Mouse (Mus musculus): ENCODE measurements around the gene Insm1. TPM values are rescaled to one million over a fixed set of nuclear protein-coding genes. Genes with fewer than 3 reads are reported as not detected.

The Insm1 gene
- total and polyA plus RNA-seq, 2 experiments from 2014 or later: 4.6 to 30.8 TPM

GRCm38 (mm10) chr2:146244049-146244448, 22.3 kb downstream of the Insm1 start:
- Histone ChIP-seq H3K9ac (no peak overlapping the region), H3K4me1 (ENCODE audit: insufficient read depth) (no peaks in the 10 kb centered on the region), H3K4me3 (ENCODE audit: low read depth, low read length) (no peak overlapping the region), H3K36me3 (ENCODE audit: insufficient read depth) (peaks cover 17% of the 10 kb centered on the region; the same call in 1 of the 2 replicates), H3K27me3 (ENCODE audit: insufficient read depth, low read length) (no peaks in the 10 kb centered on the region), H3K4me2 (ENCODE audit: low read depth) (no peak overlapping the region), H3K9me3 (ENCODE audit: low read length) (no peaks in the 10 kb centered on the region), H3K27ac (ENCODE audit: low read depth, low read length) (no peak overlapping the region)
- DNase-seq (no peak), ATAC-seq (no peak)
- 95% methylated on average over 2 of the region's 2 CpGs for WGBS
- no peak for TF ChIP-seq CTCF (IDR thresholded peaks at IDR 0.05; ENCODE audit: low read depth)

- Histone ChIP-seq H3K4me3 (ENCODE audit: low read depth, low read length) (no peak overlapping the region), H3K27me3 (ENCODE audit: insufficient read depth, low read length) (no peaks in the 10 kb centered on the region), H3K4me2 (ENCODE audit: low read depth) (no peak overlapping the region), H3K36me3 (ENCODE audit: insufficient read depth) (peaks cover 17% of the 10 kb centered on the region; the same call in 1 of the 2 replicates), H3K9me3 (ENCODE audit: low read length) (no peaks in the 10 kb centered on the region), H3K27ac (ENCODE audit: low read depth, low read length) (no peak overlapping the region), H3K4me1 (ENCODE audit: insufficient read depth) (no peaks in the 10 kb centered on the region), H3K9ac (no peak overlapping the region)
- DNase-seq (no peak), ATAC-seq (no peak)
- 74% methylated on average over 7 of the region's 7 CpGs for WGBS
- no peak for TF ChIP-seq CTCF (IDR thresholded peaks at IDR 0.05; ENCODE audit: low read depth)
Observed at GRCm38 (mm10) chr2:146245401-146245800, 23.7 kb downstream of the Insm1 start.

- DNase-seq: no peak
- H3K9ac ChIP-seq: no peak overlapping the region
- H3K27ac ChIP-seq (ENCODE audit: low read depth, low read length): no peak overlapping the region
- H3K36me3 ChIP-seq (ENCODE audit: insufficient read depth): peaks cover 17% of the 10 kb centered on the region; the same call in 1 of the 2 replicates
- ATAC-seq: no peak
- H3K4me3 ChIP-seq (ENCODE audit: low read depth, low read length): no peak overlapping the region
- no peaks in the 10 kb centered on the region for H3K9me3 ChIP-seq (ENCODE audit: low read length)
- no peaks in the 10 kb centered on the region for H3K27me3 ChIP-seq (ENCODE audit: insufficient read depth, low read length)
- H3K4me1 ChIP-seq (ENCODE audit: insufficient read depth): no peaks in the 10 kb centered on the region
- H3K4me2 ChIP-seq (ENCODE audit: low read depth): no peak overlapping the region
- TF ChIP-seq CTCF (IDR thresholded peaks at IDR 0.05; ENCODE audit: low read depth): no peak
- WGBS: 66% methylated on average over 4 of the region's 4 CpGs
Observed at GRCm38 (mm10) chr2:146246409-146247075, 24.8 kb downstream of the Insm1 start.

GRCm38 (mm10) chr2:146247576-146247975, 25.9 kb downstream of the Insm1 start:
- DNase-seq (no peak), ATAC-seq (no peak)
- H3K4me2 ChIP-seq (ENCODE audit: low read depth): no peak overlapping the region
- WGBS: 69% methylated on average over 6 of the region's 6 CpGs
- no peak overlapping the region for H3K9ac ChIP-seq
- no peaks in the 10 kb centered on the region for H3K27me3 ChIP-seq (ENCODE audit: insufficient read depth, low read length)
- H3K27ac ChIP-seq (ENCODE audit: low read depth, low read length): no peak overlapping the region
- H3K4me1 ChIP-seq (ENCODE audit: insufficient read depth): no peaks in the 10 kb centered on the region
- no peak for TF ChIP-seq CTCF (IDR thresholded peaks at IDR 0.05; ENCODE audit: low read depth)
- H3K9me3 ChIP-seq (ENCODE audit: low read length): no peaks in the 10 kb centered on the region
- peaks cover 17% of the 10 kb centered on the region; the same call in 1 of the 2 replicates for H3K36me3 ChIP-seq (ENCODE audit: insufficient read depth)
- no peak overlapping the region for H3K4me3 ChIP-seq (ENCODE audit: low read depth, low read length)

GRCm38 (mm10) chr2:146249033-146249432, 27.3 kb downstream of the Insm1 start:
- Histone ChIP-seq H3K4me1 (ENCODE audit: insufficient read depth) (no peaks in the 10 kb centered on the region), H3K4me2 (ENCODE audit: low read depth) (no peak overlapping the region), H3K9ac (no peak overlapping the region), H3K36me3 (ENCODE audit: insufficient read depth) (peaks cover 13% of the 10 kb centered on the region; the same call in 1 of the 2 replicates), H3K27me3 (ENCODE audit: insufficient read depth, low read length) (no peaks in the 10 kb centered on the region), H3K4me3 (ENCODE audit: low read depth, low read length) (no peak overlapping the region), H3K9me3 (ENCODE audit: low read length) (no peaks in the 10 kb centered on the region), H3K27ac (ENCODE audit: low read depth, low read length) (no peak overlapping the region)
- DNase-seq (no peak), ATAC-seq (no peak)
- TF ChIP-seq CTCF (IDR thresholded peaks at IDR 0.05; ENCODE audit: low read depth): no peak
- 68% methylated on average over 7 of the region's 7 CpGs for WGBS

GRCm38 (mm10) chr2:146250236-146250904, 28.6 kb downstream of the Insm1 start:
- Histone ChIP-seq H3K9me3 (ENCODE audit: low read length) (no peaks in the 10 kb centered on the region), H3K27me3 (ENCODE audit: insufficient read depth, low read length) (no peaks in the 10 kb centered on the region), H3K36me3 (ENCODE audit: insufficient read depth) (0 out of 2 replicates have a peak, but pooled peaks cover 6% of the 10 kb centered on the region), H3K4me2 (ENCODE audit: low read depth) (no peak overlapping the region), H3K27ac (ENCODE audit: low read depth, low read length) (no peak overlapping the region), H3K4me1 (ENCODE audit: insufficient read depth) (no peaks in the 10 kb centered on the region), H3K9ac (no peak overlapping the region), H3K4me3 (ENCODE audit: low read depth, low read length) (no peak overlapping the region)
- WGBS: 48% methylated on average over 6 of the region's 6 CpGs
- TF ChIP-seq CTCF (IDR thresholded peaks at IDR 0.05; ENCODE audit: low read depth): no peak
- DNase-seq: peak; percentile 49
- ATAC-seq: peak; percentile 69; the same call in 1 of the 2 replicates

- H3K9ac ChIP-seq: no peak overlapping the region
- H3K4me3 ChIP-seq (ENCODE audit: low read depth, low read length): no peak overlapping the region
- peaks cover 14% of the 10 kb centered on the region; the same call in 1 of the 2 replicates for H3K4me1 ChIP-seq (ENCODE audit: insufficient read depth)
- H3K27ac ChIP-seq (ENCODE audit: low read depth, low read length): no peak overlapping the region
- no peak overlapping the region for H3K4me2 ChIP-seq (ENCODE audit: low read depth)
- DNase-seq: no peak
- WGBS: 90% methylated on average over 1 of the region's 1 CpGs
- no peaks in the 10 kb centered on the region for H3K27me3 ChIP-seq (ENCODE audit: insufficient read depth, low read length)
- no peaks in the 10 kb centered on the region for H3K9me3 ChIP-seq (ENCODE audit: low read length)
- no peak for ATAC-seq
- no peaks in the 10 kb centered on the region for H3K36me3 ChIP-seq (ENCODE audit: insufficient read depth)
- TF ChIP-seq CTCF (IDR thresholded peaks at IDR 0.05; ENCODE audit: low read depth): no peak
Observed at GRCm38 (mm10) chr2:146254387-146254786, 32.7 kb downstream of the Insm1 start.
